Mouse (Mus musculus) erythroblast, adult 5-6 weeks (primary cell): Measurements from ENCODE around the gene Slc15a2. TPM values are rescaled to one million over a fixed set of nuclear protein-coding genes. Genes with fewer than 3 reads are reported as not detected.

Experiments
- ATAC-seq: replicated peaks from 2 replicates; pipeline ENCODE4 v1.8.0; 2016; ENCODE audit warnings: moderate number of reproducible peaks, mild to moderate bottlenecking, moderate TSS enrichment, inconsistent platforms; ENCODE audit not compliant: poor library complexity, low FRiP score, severe bottlenecking
- total RNA-seq, 2 experiments: library from RNA; stranded (forward) in 1 of 2; stranded (reverse) in 1 of 2; fragments of 150-400 nt in 1 of 2; fragments of 200-764, 138-1000 nt in 1 of 2; gene quantifications; 2 replicates each; pipeline versions ENCODE4 v1.2.3 to v1.2.4; 2015 to 2017; ENCODE audit warnings: low replicate concordance in 2 of 2

Gene Slc15a2
- total RNA-seq, 2 experiments from 2014 or later: 112 to 265 TPM

- ATAC-seq: no peak
Measured at GRCm38 (mm10) chr16:36770830-36771229, 13.9 kb downstream of the Slc15a2 start.

GRCm38 (mm10) chr16:36770191-36770771 lies 14.5 kb downstream of the Slc15a2 start:
- peak; percentile 87 for ATAC-seq

GRCm38 (mm10) chr16:36751979-36752378 lies 32.8 kb downstream of the Slc15a2 start:
- no peak for ATAC-seq

GRCm38 (mm10) chr16:36747767-36748166 lies 37.0 kb downstream of the Slc15a2 start:
- no peak for ATAC-seq

- no peak for ATAC-seq
Measured at GRCm38 (mm10) chr16:36747068-36747467, 37.7 kb downstream of the Slc15a2 start.

GRCm38 (mm10) chr16:36743580-36743979 lies 41.2 kb downstream of the Slc15a2 start:
- ATAC-seq: no peak

- ATAC-seq: no peak
Measured at GRCm38 (mm10) chr16:36739404-36739930, 45.3 kb downstream of the Slc15a2 start.

GRCm38 (mm10) chr16:36735421-36735820 lies 49.3 kb downstream of the Slc15a2 start:
- no peak for ATAC-seq

- ATAC-seq: no peak
Measured at GRCm38 (mm10) chr16:36733827-36734226, 50.9 kb downstream of the Slc15a2 start.

GRCm38 (mm10) chr16:36732572-36732971 lies 52.2 kb downstream of the Slc15a2 start:
- ATAC-seq: no peak

- ATAC-seq: no peak
Measured at GRCm38 (mm10) chr16:36728959-36729358, 55.8 kb downstream of the Slc15a2 start.

GRCm38 (mm10) chr16:36723880-36724443 lies 60.8 kb downstream of the Slc15a2 start:
- no peak for ATAC-seq

- no peak for ATAC-seq
Measured at GRCm38 (mm10) chr16:36722739-36723138, 62.0 kb downstream of the Slc15a2 start.

- no peak for ATAC-seq
Measured at GRCm38 (mm10) chr16:36720194-36721055, 64.3 kb downstream of the Slc15a2 start.

GRCm38 (mm10) chr16:36718637-36719036 lies 66.1 kb downstream of the Slc15a2 start:
- ATAC-seq: no peak

- no peak for ATAC-seq
Measured at GRCm38 (mm10) chr16:36717481-36717880, 67.3 kb downstream of the Slc15a2 start.

GRCm38 (mm10) chr16:36711760-36712159 lies 73.0 kb downstream of the Slc15a2 start:
- ATAC-seq: no peak

GRCm38 (mm10) chr16:36710794-36711193 lies 74.0 kb downstream of the Slc15a2 start:
- ATAC-seq: no peak

GRCm38 (mm10) chr16:36709405-36709804 lies 75.4 kb downstream of the Slc15a2 start:
- no peak for ATAC-seq

GRCm38 (mm10) chr16:36708751-36709150 lies 76.0 kb downstream of the Slc15a2 start:
- ATAC-seq: no peak
